Mouse (Mus musculus) 416B (cell line): ENCODE data around the gene Klra4.
"Not testable (repeated sequence)": the region's sequence is repeated elsewhere in the genome, so short reads cannot be mapped to it uniquely, and the experiment has no call there.

Source experiments
- DNase-seq: peaks from one replicate; pipeline ENCODE4 v3.0.0; 2011; ENCODE audit warnings: low read depth

Gene Klra4

DNA sequence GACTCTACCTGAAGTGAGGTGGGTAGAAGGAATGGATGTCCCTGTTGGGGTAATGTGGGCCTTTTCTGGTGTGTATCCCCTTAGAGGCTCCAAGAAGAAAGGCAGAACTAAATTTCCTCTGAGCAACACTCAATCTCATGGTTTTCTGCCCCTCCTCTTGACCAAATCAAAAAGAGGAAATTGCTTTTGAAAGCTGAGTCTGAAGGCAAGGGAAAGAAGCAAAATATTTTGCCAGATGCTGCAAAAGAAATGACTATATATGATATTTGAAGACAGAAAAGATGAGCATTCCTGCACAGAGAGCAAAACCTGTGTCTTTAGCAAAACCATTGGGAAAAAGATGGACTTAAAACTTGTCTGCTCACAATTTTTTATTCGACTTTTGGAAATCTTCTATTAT, at the start of gene Klra4:
Gene Klra4, minus strand, starts transcription at position 101 of the 400 bp plus-strand sequence.
- DNase-seq: not testable (repeated sequence)

DNA sequence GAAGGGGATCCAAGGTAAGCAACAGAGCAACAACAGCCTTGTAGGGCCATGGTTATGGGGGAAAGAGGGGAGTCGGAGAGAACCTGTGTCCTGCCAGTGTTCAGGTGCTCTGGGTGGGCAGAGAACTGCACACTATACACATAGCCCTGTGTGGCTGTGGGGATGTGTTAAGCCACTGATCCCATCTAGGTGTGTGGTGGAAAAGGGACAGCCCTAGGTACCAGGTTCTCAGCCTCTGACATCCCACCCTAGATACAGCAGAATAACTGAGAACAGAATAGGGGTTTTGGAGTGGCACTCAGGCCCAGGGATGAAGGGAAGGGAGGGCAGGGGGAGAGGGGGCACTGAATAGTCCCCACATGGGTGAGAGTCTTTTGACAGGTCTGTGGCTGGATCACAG, 43.4 kb upstream of the Klra4 start:
- no peak for DNase-seq

DNA sequence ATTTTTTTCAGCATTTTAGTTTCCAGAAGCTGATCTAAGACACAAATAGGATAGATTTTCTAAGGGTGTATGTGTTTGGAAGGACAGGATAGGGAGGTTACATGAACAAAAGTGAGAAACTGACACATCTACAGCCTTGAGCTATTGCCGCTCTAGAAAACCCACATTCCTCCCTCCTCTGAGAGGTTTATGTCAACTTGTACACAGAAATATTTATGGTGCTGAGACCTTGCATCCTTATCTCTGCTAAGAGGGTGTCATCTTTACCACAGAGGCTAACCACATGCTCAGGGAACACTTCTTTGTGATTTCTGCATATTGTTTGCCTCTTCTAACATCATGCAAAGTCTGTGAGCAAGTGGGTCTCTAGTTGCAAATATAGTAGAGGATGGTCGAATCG, 35.7 kb upstream of the Klra4 start:
- DNase-seq: not testable (repeated sequence)

DNA sequence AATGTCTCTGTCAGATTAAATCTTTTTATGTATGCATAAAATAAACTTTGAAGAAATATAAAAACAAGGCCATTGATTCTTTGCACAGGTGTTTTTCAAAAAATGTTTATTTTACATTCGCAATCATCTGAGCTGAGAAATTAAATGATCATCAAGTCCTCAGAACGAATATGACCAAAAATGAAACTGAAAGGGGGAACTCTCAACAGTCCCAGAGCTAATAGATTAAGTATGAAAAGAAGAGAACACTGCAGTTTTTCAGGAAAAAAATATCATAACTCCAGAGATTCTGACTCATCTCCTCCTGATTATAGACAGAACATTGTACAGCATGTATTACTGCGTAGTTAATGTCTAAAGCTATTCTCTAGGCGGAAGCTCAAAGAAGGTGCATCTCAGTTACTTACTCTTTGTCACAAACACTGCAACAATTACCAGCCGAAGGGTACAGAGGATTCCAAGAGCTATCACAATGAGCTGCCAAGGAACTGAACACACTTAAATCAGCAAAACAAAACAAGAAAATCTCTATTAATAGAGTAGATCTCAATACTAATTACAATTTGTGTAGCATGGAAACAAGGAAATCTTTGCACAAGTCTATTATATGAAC, 25.4 kb upstream of the Klra4 start:
- peak; percentile 8 for DNase-seq

DNA sequence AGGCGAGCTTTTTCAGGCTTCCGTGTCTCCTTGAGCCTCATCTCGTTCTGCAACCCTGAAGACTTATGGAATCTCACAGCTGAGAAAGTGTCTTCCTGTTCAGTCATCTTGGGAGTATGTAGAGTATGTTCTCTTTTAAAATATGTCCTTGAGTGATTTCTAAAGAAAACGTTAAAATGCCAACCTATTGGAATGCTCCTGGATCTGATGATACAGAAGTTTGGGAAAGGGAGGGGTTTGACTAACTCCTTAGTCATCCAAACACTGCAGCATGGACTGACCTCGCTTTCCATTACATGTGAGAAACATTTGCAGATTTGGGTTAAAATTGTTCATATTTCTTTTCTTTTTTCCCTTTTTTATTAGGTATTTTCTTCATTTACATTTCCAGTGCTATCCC, 1.9 kb downstream of the Klra4 start:
- no peak for DNase-seq

DNA sequence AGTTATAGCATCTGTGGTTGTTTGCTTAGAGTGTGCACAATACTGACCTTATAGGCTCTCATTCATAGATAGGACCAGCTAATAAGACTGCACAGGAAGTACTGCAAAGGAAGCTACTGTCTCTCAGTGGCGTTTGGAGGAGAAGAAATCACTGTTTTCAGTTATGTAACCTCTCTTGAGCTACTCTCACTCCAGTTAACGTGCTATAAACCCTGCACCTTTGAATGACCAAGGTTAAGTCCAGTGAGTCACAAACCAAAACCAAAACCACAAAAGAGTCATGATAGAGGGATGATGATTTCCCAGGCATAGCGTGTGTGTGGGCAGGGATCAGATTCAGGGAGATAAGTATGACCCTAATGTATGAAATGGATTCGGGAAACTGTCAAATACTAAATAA, 31.9 kb downstream of the Klra4 start:
- peak; percentile 70 for DNase-seq

DNA sequence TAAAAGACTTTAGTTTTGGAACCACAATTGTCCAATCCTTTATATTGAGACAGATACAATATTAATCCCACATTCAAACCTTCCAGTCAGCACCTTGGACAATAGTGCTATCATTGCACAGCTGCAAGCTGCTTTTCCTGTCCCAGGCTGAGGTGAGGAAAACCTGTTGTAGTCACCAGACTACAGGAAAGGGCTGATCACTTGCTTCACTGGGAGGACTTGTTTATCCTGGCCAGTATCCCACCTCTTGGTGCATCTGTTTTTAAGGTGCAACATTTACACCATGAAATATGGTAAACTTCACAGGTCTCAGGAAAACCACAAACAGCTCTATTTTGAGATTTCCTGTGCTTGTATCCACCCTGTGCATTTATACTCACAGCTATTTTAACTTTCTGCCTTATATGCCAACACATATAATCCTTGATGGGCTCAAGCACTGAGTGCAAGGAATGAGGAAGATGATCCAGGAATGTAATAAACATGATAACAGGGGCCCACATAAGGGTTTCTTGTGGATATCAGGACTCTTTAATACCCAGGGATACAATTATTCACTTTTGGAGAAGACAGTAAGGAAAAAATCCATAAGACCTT, 35.5 kb downstream of the Klra4 start:
- peak; percentile 64 for DNase-seq

DNA sequence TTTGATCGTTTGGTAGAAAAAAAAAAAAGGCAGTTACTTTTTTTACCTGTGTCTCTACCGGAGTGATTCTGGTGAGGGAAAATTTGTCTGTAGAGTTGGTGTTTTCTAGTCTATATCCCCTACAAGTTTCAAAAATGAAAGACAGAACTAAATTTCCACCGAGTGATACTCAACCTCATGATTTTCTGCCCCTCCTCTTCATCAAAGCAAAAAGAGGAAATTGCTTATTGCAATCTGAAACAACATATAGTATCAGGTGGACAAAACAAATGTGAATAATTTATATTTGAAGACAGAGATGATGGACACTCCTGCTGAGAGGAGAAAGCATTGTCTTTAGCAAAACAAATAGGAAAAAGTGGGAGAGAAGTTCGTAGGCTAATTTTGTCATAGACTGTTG, 40.2 kb downstream of the Klra4 start, which contains the start of gene Klra6:
Gene Klra6, minus strand, starts transcription at position 101 of the 400 bp plus-strand sequence.
- no peak for DNase-seq
